Mouse (Mus musculus) kidney, adult 8-10 months (tissue): Measurements from ENCODE around the gene Iqsec3.

ENCODE experiments used
- DNase-seq, 2 experiments: peaks; one replicate each; pipeline ENCODE4 v3.0.0; 2022

The Iqsec3 gene

DNA sequence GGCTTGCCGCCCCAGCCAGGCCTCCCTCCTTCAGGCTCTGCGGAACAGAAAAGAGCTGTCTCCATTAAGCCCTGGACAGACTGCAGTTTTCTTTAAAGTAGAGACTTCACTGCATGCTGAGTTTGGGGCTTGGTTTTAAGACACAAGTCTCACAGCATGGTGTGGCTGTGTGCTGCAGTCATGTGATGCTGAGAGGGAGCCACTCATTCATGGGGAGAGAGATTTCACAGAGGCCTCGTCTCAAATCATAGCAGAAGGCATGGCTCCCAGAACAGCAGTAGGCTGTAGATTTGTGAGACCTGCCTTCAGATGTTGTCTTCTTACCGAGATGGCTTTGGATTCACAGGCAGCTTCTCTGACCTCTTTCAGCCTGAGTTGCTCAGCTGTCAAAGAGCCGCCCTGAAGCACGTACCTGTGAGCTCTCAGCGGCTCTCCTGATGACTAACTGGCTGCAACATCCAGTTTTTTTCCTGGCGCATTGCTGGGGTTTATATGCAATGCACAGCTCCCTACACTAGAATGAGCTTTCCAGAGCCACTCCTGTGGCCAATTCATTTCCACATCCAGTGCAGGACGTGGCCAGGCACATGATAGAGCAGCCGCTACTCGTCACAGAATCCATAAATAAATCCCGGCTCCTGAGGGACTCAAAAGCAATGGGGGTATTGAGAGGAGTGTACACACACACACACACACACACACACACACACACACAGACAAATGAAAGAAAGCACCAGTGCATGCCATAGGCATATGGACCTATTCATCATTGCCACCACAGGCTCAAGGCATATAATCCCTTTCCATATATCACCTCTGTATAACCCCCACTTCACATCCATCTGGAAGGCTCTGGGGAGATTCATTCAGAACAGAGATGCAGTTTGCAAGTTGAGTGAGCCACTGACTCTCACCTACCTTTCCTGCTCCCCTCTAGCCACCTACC lies 18.7 kb downstream of the Iqsec3 start:
- no peak for DNase-seq

DNA sequence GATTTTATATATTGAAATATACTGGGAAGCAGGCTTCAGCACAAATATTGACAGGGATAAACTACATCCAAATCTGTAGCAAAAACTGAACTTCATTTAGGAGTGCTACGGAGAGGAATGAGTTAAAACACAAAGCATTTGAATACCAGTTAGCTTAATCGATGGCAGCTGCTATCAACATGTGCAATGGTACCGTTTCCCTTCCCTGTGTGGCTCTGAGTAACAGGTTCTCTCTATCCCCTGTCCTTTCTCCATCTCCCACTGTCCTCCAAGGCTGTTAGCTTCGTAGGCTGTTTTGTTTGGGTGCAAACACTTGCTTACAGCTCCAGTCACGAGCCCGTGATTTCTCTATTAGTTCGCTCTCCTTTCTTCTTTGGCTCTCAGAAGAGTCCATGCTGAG lies 19.7 kb downstream of the Iqsec3 start:
- no peak for DNase-seq

DNA sequence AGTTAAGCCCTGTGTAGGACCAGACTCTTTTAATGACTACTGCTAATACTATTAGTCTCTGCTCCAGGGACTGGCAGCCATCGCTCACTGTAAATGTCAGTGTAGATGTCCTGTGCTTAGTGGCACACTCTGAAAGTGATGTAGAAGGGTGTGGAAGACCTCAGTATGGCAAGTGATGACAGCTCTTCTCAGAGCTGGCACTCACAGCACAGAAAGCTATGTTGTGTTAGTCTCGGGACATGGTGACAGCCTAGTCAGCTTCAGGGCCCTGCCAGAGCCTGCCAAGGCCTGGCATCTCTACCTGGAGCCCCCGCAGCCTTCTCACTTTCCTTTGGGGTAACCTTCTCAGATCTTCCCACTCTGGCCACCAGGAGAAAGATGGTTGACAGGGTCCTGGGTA lies 21.8 kb downstream of the Iqsec3 start:
- DNase-seq = no peak

DNA sequence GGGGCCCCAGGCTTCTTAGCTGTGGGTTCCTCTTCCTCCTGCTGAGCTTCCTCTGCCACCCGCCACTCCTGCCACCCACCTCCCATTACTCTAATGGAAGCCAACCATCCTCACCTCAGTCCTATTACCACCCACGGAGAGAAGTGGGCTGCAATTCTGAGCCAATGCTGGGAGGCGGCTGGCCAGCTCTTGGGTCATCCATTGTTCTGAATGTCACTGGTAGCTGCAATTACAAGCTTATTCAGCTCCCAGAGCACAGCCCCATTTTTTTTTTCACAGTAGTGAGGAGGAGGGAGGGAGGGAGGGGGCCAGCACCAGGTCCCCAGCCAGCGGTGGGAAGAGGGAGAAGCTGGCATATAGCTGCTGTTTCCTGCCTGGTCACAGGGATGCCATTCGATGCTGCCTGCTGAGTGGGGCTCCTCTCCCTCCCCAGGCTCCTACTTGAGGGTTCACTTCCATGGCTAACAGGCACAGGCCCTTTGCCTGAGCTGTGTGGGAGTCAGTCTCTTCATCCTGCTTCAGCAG lies 32.7 kb downstream of the Iqsec3 start:
- no peak for DNase-seq

DNA sequence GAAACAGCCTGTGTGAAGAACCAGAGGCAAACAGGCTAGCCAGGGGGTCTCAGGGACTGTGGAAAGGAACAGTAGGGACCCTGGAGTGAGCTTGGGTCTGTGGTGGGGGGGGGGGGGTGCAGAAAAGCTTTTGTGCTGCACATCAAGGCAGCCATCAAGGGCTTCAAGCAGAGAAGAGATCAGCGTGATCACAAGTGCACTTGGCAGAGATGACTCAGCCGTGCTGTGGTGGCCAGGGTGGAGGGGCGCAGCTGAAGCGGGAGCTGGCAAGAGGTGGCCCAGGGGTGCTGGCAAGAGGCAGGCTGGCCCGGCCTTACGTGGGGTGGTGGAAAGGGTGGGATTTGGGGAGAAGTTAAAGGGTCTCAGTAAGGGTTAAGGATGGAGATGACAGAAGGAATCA lies 48.6 kb downstream of the Iqsec3 start:
- DNase-seq = no peak

DNA sequence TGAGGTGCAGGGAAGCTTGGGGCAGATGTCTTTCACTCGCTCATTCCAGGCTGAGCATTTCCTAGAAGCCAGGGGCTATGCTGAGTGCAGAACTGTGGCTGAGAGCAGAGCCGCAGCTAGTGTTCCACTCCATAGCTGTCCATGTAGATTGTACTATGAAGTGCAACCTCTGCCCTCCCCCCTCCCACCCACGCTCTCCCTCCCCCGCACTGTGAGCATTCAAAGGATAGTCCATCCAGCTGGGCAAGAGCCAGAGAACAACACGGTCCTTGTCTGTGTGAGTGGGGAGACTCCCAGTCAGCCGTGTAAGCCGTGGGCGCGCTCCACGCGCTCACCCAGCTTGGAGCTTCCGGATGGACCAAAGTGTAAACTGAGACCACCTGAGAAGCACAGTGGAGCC lies 49.1 kb downstream of the Iqsec3 start:
- DNase-seq = no peak

DNA sequence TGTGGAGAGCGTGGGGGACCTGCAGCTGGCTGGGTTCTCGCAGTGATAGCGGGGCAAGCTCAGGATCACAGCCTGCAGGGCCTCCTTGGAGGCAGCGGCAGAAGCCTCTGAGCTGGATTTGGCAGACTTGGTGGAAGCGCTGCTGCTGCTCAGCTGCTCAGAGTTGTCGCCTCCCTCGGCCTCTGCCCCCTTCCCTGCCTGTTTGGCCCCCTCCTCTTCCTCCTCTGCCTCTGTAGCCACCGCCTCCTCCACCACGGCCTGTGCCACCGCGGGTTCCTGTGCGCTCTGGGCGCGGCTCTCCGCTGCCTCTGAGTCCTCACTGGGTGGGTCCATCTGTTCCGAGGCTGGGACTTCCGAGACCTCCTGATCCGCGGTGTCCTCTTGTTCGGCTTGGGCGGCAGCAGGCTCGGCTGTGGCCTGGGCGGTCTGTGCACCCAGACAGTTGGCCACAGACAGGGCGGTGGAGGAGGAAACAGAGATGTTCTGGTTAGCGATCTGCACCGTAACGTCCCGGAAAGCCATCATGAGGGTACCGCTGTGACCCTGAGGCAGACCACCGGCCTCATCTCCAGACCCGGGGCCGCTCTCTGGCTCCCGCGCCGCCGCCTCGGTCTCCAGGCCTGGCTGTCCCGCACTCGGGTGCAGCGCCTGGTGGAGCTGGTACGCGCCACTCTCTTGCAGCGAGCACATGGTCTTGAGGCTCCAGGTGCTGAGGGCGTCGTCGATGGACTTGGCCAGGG lies 60.8 kb downstream of the Iqsec3 start:
- DNase-seq = no peak

DNA sequence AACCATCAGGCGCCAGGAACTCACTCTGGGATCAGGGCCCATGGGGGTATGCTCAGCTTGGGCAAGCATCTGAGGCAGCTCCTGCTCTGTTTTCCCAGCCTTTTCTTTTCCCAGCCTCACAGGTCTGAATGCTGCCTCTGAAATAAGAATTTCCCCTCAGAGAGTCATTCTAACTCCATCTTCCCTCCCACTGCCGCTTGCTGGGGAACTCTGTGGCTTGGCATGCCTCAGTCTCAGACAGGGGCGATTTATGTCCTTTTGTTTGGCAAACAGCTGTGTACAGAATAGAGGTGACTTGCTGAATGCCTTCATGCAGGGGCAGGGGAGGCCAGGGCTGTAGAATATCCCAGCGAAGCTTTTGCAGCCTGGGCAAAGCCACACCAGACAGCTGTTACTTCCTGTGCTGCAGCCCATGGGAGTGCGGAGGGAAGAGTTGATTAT lies 65.9 kb downstream of the Iqsec3 start:
- no peak for DNase-seq

DNA sequence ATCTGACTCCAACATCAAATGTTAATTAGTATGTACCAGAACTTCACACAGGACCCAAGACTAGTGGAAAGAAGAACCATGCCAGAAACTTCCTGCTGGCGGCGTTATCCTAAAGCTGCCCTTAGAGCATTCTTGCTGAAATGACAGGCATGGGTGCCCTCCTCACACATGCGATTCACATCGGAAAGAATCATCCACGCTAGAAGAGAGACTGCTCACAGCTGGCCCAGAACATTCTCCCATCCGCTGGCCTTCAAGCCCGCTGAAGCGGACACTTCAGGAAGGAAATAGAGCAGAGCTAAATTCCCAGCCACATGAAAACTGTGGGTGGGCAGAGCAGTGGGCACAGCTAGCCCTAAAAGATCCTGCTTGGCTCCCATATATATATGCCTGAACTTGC lies 68.2 kb downstream of the Iqsec3 start:
- DNase-seq = no peak

DNA sequence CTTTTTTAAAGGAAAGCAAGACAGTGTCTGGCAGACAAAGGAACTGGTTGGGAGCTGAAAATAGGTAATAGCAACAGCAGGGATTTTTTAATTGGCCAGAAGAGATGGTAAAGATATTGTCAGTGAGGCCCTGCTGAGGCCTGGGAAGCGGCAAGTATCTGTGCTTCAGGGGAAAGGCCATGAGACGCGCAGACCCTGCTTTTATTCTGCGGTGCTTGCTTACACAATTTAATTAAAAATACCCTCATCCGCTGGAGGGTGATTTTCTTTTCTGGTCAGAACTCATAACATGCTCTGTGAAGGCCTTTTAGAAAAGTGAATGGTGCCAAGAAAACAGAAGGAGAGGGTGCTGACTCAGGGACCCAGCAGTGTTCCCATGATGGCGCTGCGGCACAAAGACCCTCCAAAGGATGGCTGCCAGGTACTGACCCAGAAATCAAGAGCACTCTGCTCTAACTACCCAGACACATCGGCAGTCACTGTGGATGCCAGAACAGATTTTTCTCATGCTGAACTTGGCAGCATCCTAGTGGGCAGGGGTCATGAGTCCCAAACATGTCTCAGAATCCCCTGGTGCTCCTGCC lies 70.7 kb downstream of the Iqsec3 start:
- no peak for DNase-seq

DNA sequence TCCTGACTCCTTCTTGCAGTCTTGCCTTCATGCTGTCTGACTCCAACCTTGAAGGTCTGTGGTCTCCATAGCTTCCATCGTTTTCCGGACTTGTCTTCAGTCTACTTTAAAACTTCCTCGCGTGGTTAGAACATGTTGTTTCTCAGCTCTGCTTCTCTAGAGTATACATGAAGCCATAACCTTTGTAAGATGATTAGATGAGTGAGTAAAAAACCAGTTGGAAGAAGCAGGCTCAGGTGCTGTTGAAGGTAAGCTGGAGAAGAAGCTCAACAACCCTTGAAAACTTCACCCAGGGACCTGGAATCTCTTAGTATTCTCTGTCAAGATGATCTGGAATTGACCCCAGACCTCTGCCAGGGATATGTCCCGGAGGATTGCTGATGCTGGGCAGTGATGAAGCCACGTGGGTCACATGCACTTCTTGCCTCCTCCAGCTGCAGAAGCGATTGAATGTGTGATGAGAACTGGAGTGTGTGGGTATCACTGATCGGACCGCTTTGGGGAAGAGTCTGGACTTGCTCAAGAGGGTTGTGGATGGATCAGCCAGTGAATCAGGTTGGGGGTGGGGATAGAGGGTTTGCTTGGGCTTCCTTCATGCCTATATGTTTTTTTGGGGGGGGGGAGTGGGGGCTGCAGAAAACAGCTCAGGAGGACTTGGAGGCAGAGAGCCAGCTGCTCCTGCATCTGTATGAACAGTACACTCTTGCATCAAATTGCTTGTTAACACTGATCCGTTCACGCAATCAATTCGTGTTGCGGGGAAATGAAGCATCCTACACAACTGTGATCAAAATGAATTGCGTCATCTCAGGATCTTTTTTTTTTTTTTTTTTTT lies 71.4 kb downstream of the Iqsec3 start:
- no peak for DNase-seq

DNA sequence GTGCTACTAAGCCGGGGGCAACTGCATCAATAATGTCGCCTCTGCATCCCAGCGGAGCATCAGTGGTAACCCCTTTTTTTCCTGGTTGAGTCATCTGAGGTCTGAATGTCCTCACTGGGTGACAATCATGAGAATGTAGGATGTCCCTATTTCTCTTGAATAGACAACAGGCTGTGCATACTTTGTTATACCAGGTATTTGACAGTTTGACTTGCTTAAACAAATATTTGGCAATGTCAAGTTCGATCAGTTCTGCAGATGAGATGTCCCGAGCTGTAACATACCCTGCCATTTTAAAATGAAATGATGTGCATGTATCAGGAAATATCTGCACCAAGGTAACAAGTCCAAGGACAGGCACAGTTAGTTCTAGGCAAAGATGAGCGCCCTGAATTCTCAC lies 72.3 kb downstream of the Iqsec3 start:
- DNase-seq = no peak

DNA sequence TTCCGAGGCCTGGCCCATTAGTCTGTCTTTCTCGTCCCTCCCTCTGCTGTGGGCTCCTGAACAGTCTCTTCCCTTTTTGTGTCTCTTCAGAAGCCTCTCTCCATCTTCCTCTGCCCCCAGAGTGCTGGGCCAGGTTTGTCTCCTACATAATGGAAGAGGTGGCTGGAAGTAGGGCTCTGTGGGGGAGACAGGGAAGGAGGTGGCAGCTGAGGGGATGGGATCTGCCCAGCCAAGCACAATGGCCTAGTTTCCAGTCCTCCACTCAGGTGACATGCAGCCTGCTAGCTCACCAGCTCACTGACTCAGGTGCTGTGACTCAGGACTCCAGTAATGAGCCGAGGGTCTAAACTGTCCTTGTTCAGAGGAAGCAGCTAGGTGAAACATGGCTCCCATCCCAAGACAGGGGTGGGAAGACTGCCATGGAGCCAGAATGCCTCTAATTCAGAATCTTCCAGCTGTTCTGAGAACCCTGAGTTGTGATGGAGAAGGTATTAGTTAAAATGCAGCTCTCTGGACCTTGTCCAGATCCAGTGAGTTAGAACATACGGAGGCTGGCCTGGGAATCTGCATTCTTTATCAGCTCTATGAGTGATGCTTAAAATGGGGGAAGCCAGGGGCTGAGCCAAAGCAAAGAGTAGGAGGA lies 80.7 kb downstream of the Iqsec3 start:
- DNase-seq = no peak

DNA sequence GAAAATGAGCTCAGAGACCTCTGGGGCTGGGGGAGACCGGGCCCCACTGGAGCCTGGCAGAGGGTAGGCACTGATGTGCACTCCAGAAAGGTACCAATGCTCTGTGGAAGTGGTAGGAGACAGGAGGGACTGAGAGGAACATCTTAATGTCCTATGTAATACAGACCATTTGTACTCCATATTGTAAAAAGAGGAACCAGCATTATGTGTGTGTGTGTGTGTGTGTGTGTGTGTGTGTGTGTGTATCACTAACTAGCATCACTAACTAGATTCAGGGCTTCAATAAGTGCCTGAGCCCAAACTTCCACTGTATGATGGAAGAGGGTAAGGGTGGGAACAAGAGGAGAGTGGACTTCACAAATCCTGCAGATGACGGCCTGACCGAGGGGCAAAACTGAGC lies 88.1 kb downstream of the Iqsec3 start:
- DNase-seq = no peak

DNA sequence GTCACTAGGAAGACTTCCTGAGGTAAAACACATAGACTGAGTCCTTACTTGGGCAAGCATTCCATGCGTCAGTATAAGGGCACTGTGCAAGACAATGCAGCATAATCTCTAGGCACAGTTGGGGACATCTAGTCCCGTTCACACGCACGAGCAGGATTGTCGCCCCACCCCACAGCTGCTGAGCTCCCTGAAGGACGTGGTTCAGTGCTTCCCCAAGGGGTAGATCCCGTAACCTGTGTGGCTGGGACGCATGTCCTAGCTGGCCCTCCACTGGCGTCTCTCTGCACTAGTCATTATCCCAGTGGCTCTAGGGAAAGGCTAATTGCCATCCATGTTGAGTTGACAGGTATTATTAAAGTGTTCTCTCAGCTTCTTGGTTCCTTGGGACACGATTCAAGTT lies 91.4 kb downstream of the Iqsec3 start:
- DNase-seq = no peak

DNA sequence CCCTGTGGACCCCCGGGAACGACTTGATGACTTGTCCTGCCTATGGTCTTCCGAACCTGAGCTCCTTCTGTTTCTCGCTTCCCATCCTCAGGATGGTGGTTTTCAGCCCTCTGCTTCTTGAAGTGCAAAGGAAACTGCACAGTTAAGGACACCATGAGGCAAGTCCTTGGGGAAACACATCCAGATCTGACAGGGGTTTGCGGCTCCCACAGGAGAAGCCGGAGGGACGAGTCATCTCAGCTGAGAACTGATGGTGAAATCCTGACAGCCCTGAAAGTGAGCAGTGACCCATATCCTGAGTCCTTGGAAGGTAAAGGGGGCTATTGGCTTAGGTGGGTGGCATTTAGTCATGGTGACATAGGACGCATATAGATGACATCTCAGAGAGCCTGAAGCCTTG lies 92.9 kb downstream of the Iqsec3 start:
- no peak for DNase-seq

DNA sequence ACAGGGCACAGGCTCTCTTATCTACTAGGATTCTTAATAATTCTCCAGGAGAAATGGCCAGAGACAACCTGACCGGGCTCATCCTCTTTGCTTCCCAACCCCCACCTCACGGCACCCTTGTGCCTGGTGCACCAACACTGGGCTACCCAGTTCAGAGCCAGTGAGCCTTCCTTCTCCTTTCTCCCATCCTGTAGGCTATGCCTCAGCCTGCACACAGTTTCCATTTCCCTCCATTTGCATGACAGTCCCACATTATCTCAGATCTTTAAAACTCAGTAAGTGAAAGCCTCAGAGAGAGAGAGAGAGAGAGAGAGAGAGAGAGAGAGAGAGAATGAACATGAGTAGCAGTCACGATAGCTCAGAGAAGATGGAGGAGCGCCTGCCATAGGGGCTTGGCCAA lies 95.2 kb downstream of the Iqsec3 start:
- DNase-seq = no peak

DNA sequence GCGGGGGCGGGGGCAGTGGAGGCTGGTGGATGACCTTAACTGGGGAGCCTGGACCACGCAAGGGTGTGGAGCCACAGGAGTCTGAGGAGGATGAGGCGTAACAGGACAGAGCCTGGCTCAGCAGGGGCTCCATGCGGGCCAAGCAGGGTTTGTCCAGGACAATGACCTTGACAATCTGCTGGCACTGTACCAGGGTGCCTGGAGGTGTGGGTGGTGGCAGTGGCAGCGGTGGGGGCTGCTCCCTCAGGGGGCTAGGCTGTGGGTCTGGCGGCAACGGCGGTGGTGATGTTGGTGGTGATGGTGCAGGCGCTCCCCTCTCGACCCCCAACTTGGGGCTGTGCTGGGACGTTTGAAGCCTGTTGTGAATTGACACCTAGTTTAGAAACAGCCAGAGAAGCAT lies 97.3 kb downstream of the Iqsec3 start:
- DNase-seq = no peak

DNA sequence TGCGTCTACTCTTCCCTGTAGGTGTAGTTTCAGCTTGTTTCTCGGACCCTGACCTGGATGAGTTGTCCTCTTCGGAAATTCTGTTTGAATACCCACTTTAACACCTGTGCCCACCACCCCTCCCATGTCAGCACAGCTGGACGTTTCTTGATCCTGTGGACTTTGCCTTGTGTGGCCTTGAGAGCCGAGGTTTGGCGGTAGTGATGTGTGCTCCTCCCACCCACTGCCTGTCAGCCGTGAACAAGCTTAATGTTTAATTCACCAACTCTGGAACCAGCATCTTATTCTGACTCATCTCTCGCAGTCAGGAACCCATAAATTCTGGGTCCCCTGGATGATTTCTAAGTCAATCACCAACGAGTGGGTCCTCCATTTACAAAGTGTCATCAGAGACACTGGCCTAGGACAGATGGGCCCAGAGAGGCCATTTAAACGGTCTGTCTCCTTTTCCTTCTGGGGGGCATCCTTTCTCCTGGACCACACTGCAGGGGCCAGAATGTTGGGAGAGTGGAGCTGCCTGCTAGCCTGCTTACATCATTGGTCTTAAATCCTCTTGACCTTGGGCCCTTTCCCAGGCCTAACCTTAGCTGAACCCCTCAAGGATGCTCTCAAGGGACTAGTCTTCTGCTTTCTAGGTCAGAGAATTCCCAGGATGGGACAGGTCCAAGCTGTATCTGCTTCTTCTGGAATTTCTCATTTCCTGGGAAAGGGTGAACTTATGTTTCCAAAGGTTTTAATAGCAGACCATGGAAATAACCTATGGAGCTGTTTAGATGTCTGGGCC lies 102.1 kb downstream of the Iqsec3 start:
- peak; percentile 63 for DNase-seq

DNA sequence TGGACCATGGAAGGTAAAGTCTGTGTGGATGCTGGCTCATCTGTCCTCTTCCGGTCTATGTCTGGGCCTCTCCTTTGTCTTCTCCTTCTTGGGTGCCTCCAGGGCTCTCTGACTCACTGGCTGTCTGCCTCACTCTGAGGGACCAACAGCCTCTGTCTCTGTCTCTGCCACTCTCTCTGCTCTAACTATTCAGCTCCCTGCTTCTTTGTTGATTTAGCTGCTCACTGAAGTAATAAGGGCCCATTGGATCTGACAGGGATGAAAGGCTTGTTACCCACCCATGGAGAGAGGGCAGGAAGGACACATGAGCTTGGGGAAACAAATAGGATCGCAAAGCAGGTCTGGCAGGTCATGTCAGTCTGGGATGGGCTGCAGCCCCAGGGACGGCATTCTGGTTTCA lies 106.4 kb downstream of the Iqsec3 start:
- no peak for DNase-seq

DNA sequence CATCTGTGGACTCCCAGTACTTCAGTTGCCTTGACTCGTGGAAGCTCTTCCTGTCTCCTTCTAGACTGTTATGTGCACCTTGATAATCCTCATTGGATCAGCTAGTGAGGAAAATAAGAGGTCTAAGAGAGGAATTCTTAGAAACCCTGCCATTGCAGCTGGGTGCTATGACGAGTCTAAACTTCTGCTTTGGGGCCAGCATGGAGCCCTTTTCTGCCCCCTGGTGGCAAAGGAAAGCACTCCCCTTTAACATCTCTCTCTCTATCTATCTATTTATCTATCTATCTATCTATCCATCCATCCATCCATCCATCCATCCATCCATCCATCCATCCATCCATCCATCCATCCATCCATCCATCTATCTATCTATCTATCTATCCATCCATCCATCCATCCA lies 106.9 kb downstream of the Iqsec3 start:
- peak in 1 of 2 experiments; percentile 34 for DNase-seq
